Mouse (Mus musculus) MEL (cell line): ENCODE measurements around the gene Gramd1b. TPM values are rescaled to one million over a fixed set of nuclear protein-coding genes. Genes with fewer than 3 reads are reported as not detected.

Source experiments
- DNase-seq: peaks from one replicate; pipeline ENCODE4 v3.0.0; 2011; ENCODE audit warnings: low read depth, low spot score
- H3K27ac ChIP-seq: 2 replicates; pipeline ENCODE4 v1.5.1; 2012; ENCODE audit warnings: low read depth, mild to moderate bottlenecking, control low read depth, low read length, moderate library complexity; ENCODE audit not compliant: control insufficient read depth
- H3K27me3 ChIP-seq, 2 experiments: fragments of 150-350 bp in 1 of 2; sonication (generic) in 1 of 2; 2 replicates each; pipeline ENCODE4 v1.6.1; 2012; ENCODE audit warnings: low read length in 2 of 2, mild to moderate bottlenecking in 2 of 2, improper control_type of control experiment in 1 of 2, moderate library complexity in 1 of 2; ENCODE audit not compliant: insufficient read depth in 2 of 2, control insufficient read depth in 1 of 2
- H3K36me3 ChIP-seq, 2 experiments: 2 replicates each; pipeline ENCODE4 v1.6.1; 2012 to 2014; ENCODE audit warnings: low read length in 2 of 2, improper control_type of control experiment in 1 of 2, inconsistent platforms in 1 of 2, mild to moderate bottlenecking in 1 of 2; ENCODE audit not compliant: insufficient read depth in 2 of 2, control insufficient read depth in 1 of 2
- H3K4me1 ChIP-seq, 2 experiments: fragments of 150-350 bp in 1 of 2; sonication (generic) in 1 of 2; 2 replicates each; pipeline ENCODE4 v1.6.1; 2012; ENCODE audit warnings: low read length in 2 of 2, improper control_type of control experiment in 1 of 2, mild to moderate bottlenecking in 1 of 2; ENCODE audit not compliant: insufficient read depth in 2 of 2, control insufficient read depth in 1 of 2
- H3K4me3 ChIP-seq, 2 experiments: fragments of 150-350 bp in 1 of 2; sonication (generic) in 1 of 2; 2 replicates each; pipeline ENCODE4 v1.5.1; 2012; ENCODE audit warnings: low read depth in 2 of 2, low read length in 2 of 2, mild to moderate bottlenecking in 2 of 2, moderate library complexity in 2 of 2, control low read depth in 1 of 2, improper control_type of control experiment in 1 of 2; ENCODE audit not compliant: control insufficient read depth in 1 of 2, insufficient read depth in 1 of 2
- H3K79me2 ChIP-seq: 2 replicates; pipeline ENCODE4 v1.6.1; 2012; ENCODE audit warnings: mild to moderate bottlenecking, low read length, moderate library complexity; ENCODE audit not compliant: control insufficient read depth, poor library complexity, insufficient read depth
- H3K9ac ChIP-seq: 2 replicates; pipeline ENCODE4 v1.6.1; 2012; ENCODE audit warnings: low read depth, mild to moderate bottlenecking, control low read depth, low read length, moderate library complexity; ENCODE audit not compliant: control insufficient read depth, poor library complexity, severe bottlenecking
- H3K9me3 ChIP-seq: fragments of 150-350 bp; sonication (generic); replicated peaks from 2 replicates; pipeline ENCODE4 v1.6.1; 2012; ENCODE audit warnings: mild to moderate bottlenecking, low read length, improper control_type of control experiment, moderate library complexity; ENCODE audit not compliant: insufficient read depth
- CHD2 ChIP-seq: IDR thresholded peaks from 2 replicates; pipeline ENCODE4 v1.6.1; 2011; ENCODE audit warnings: low read length, improper control_type of control experiment
- CTCF ChIP-seq, 3 experiments: IDR thresholded peaks in 2 of 3; conservative IDR thresholded peaks in 1 of 3; 2 replicates each; pipeline ENCODE4 v1.5.1; 2011 to 2012; ENCODE audit warnings: low read length in 3 of 3, low read depth in 2 of 3, mild to moderate bottlenecking in 2 of 3, improper control_type of control experiment in 1 of 3, inconsistent platforms in 1 of 3, mixed read lengths in 1 of 3, moderate library complexity in 1 of 3; ENCODE audit not compliant: control insufficient read depth in 1 of 3, insufficient read depth in 1 of 3, poor library complexity in 1 of 3, severe bottlenecking in 1 of 3
- EP300 ChIP-seq, 2 experiments: IDR thresholded peaks; 2 replicates each; pipeline ENCODE4 v1.6.1; 2011; ENCODE audit warnings: improper control_type of control experiment in 2 of 2, low read length in 2 of 2, low read depth in 1 of 2, mild to moderate bottlenecking in 1 of 2
- GABPA ChIP-seq: IDR thresholded peaks from 2 replicates; pipeline ENCODE4 v1.6.1; 2012; ENCODE audit warnings: low read depth, mild to moderate bottlenecking, inconsistent platforms, low read length, improper control_type of control experiment, moderate library complexity
- JUND ChIP-seq: IDR thresholded peaks from 2 replicates; pipeline ENCODE4 v1.6.1; 2011; ENCODE audit warnings: low read depth, mild to moderate bottlenecking, improper control_type of control experiment, low read length
- MAFK ChIP-seq: IDR thresholded peaks from 2 replicates; pipeline ENCODE4 v1.6.1; 2011; ENCODE audit warnings: low read depth, mild to moderate bottlenecking, low read length, improper control_type of control experiment, borderline replicate concordance
- MAX ChIP-seq: IDR thresholded peaks from 2 replicates; pipeline ENCODE4 v1.6.1; 2011; ENCODE audit warnings: low read length, improper control_type of control experiment
- MAZ ChIP-seq: IDR thresholded peaks from 2 replicates; pipeline ENCODE4 v1.6.1; 2012; ENCODE audit warnings: low read depth, mild to moderate bottlenecking, inconsistent platforms, low read length, improper control_type of control experiment
- MEF2A ChIP-seq: IDR thresholded peaks from 2 replicates; pipeline ENCODE4 v1.6.1; 2014; ENCODE audit warnings: low read depth, mild to moderate bottlenecking, inconsistent platforms, low read length, improper control_type of control experiment; ENCODE audit not compliant: poor library complexity, insufficient replicate concordance, severe bottlenecking; ENCODE audit errors: extremely low read depth
- MXI1 ChIP-seq: IDR thresholded peaks from 2 replicates; pipeline ENCODE4 v1.6.1; 2011; ENCODE audit warnings: mild to moderate bottlenecking, low read depth, low read length, improper control_type of control experiment
- MYB ChIP-seq: IDR thresholded peaks from 2 replicates; pipeline ENCODE4 v1.6.1; 2011; ENCODE audit warnings: mild to moderate bottlenecking, low read depth, low read length, improper control_type of control experiment
- NELFE ChIP-seq: IDR thresholded peaks from 2 replicates; pipeline ENCODE4 v1.6.1; 2011; ENCODE audit warnings: low read depth, low read length, improper control_type of control experiment
- POLR2A ChIP-seq, 2 experiments: IDR thresholded peaks; 2 replicates each; pipeline ENCODE4 v1.6.1; 2011 to 2012; ENCODE audit warnings: low read length in 2 of 2, mild to moderate bottlenecking in 2 of 2, control low read depth in 1 of 2, improper control_type of control experiment in 1 of 2, low read depth in 1 of 2, moderate library complexity in 1 of 2; ENCODE audit not compliant: control insufficient read depth in 1 of 2, insufficient read depth in 1 of 2, poor library complexity in 1 of 2
- RAD21 ChIP-seq: IDR thresholded peaks from 2 replicates; pipeline ENCODE4 v1.6.1; 2011; ENCODE audit warnings: mild to moderate bottlenecking, low read depth, low read length, improper control_type of control experiment
- SIN3A ChIP-seq: IDR thresholded peaks from 2 replicates; pipeline ENCODE4 v1.6.1; 2012; ENCODE audit warnings: low read length, improper control_type of control experiment, inconsistent platforms
- TAL1 ChIP-seq: IDR thresholded peaks from 2 replicates; pipeline ENCODE4 v1.6.1; 2012; ENCODE audit warnings: mild to moderate bottlenecking, inconsistent platforms, low read length, moderate library complexity, mixed read lengths
- TBP ChIP-seq: IDR thresholded peaks from 2 replicates; pipeline ENCODE4 v1.8.0; 2011; ENCODE audit warnings: low read depth, low read length, improper control_type of control experiment
- USF1 ChIP-seq: IDR thresholded peaks from 2 replicates; pipeline ENCODE4 v1.6.1; 2014; ENCODE audit warnings: low read depth, mild to moderate bottlenecking, inconsistent platforms, low read length, improper control_type of control experiment, moderate library complexity
- USF2 ChIP-seq, 2 experiments: IDR thresholded peaks; 2 replicates each; pipeline ENCODE4 v1.6.1; 2011 to 2012; ENCODE audit warnings: improper control_type of control experiment in 2 of 2, low read length in 2 of 2, borderline replicate concordance in 1 of 2, inconsistent platforms in 1 of 2, low read depth in 1 of 2, mild to moderate bottlenecking in 1 of 2; ENCODE audit not compliant: insufficient read depth in 1 of 2
- ZMIZ1 ChIP-seq: IDR thresholded peaks from 2 replicates; pipeline ENCODE4 v1.6.1; 2012; ENCODE audit warnings: low read depth, mild to moderate bottlenecking, inconsistent platforms, low read length, improper control_type of control experiment, moderate library complexity
- ZNF384 ChIP-seq: IDR thresholded peaks from 2 replicates; pipeline ENCODE4 v1.6.1; 2012; ENCODE audit warnings: low read depth, mild to moderate bottlenecking, inconsistent platforms, low read length, improper control_type of control experiment
- polyA plus RNA-seq, 2 experiments: library from polyadenylated mRNA; stranded (reverse) in 1 of 2; unstranded in 1 of 2; fragments of >175 nt in 1 of 2; fragments of >200 nt in 1 of 2; gene quantifications; 2 replicates each; pipeline versions ENCODE4 v1.2.1 to v1.2.4; 2012; ENCODE audit warnings: low replicate concordance in 2 of 2, low read depth in 1 of 2; ENCODE audit not compliant: insufficient read length in 2 of 2, insufficient read depth in 1 of 2, missing spikeins in 1 of 2
- total RNA-seq: library from RNA; depleted of rRNA; stranded (reverse); fragments of 300-350 nt; gene quantifications from 2 replicates; pipeline ENCODE4 v1.2.3, GENCODE M21; 2012

Gramd1b gene
- total and polyA plus RNA-seq, 3 experiments, result not detected

GRCm38 (mm10) chr9:40477611-40478010, 53.6 kb downstream of the Gramd1b start:
- no peaks in the 10 kb centered on the region for H3K4me1 ChIP-seq
- H3K36me3 ChIP-seq, result no peaks in the 10 kb centered on the region
- no peak overlapping the region for H3K9ac ChIP-seq
- H3K27me3 ChIP-seq, result no peaks in the 10 kb centered on the region
- TF ChIP-seq MAZ (no peak), CHD2 (no peak), MEF2A (no peak), TBP (no peak), TAL1 (no peak), MAFK (no peak), NELFE (no peak), ZMIZ1 (no peak)
- H3K79me2 ChIP-seq, result no peaks in the 10 kb centered on the region
- no peak overlapping the region for H3K4me3 ChIP-seq
- no peaks in the 10 kb centered on the region for H3K9me3 ChIP-seq
- no peak for DNase-seq
- H3K27ac ChIP-seq, result no peak overlapping the region

GRCm38 (mm10) chr9:40476098-40476497, 55.1 kb downstream of the Gramd1b start:
- H3K27ac ChIP-seq, result no peak overlapping the region

More at GRCm38 (mm10) chr9:40476098-40476497, 55.1 kb downstream of the Gramd1b start:
- no peaks in the 10 kb centered on the region for H3K27me3 ChIP-seq
- H3K4me3 ChIP-seq, result no peak overlapping the region
- no peaks in the 10 kb centered on the region for H3K79me2 ChIP-seq
- H3K9me3 ChIP-seq, result no peaks in the 10 kb centered on the region
- H3K9ac ChIP-seq, result no peak overlapping the region
- no peak for DNase-seq
- no peaks in the 10 kb centered on the region for H3K4me1 ChIP-seq
- H3K36me3 ChIP-seq, result no peaks in the 10 kb centered on the region
- TF ChIP-seq MYB, result no peak
- no peak for TF ChIP-seq RAD21
- no peak for TF ChIP-seq JUND
- TF ChIP-seq USF2 (IDR thresholded peaks at IDR 0.05; ENCODE audit: borderline replicate concordance in 1 of 2, insufficient read depth in 1 of 2, low read depth in 1 of 2, low read length in 2 of 2), result no peak
- TF ChIP-seq GABPA, result no peak
- no peak for TF ChIP-seq CTCF (IDR thresholded peaks at IDR 0.05 in 2 of 3, conservative IDR thresholded peaks at IDR 0.05 in 1 of 3; ENCODE audit: control insufficient read depth in 1 of 3, insufficient read depth in 1 of 3, low read depth in 2 of 3, low read length in 3 of 3, poor library complexity in 1 of 3, severe bottlenecking in 1 of 3)
- no peak for TF ChIP-seq EP300 (IDR thresholded peaks at IDR 0.05; ENCODE audit: low read depth in 1 of 2, low read length in 2 of 2)
- TF ChIP-seq CHD2, result no peak
- TF ChIP-seq TAL1, result no peak
- no peak for TF ChIP-seq POLR2A (IDR thresholded peaks at IDR 0.05; ENCODE audit: control insufficient read depth in 1 of 2, insufficient read depth in 1 of 2, low read depth in 1 of 2, low read length in 2 of 2, poor library complexity in 1 of 2)
- no peak for TF ChIP-seq ZMIZ1
- no peak for TF ChIP-seq USF1
- no peak for TF ChIP-seq MXI1
- no peak for TF ChIP-seq MAX
- TF ChIP-seq MAFK, result no peak
- no peak for TF ChIP-seq ZNF384
- no peak for TF ChIP-seq SIN3A
- no peak for TF ChIP-seq MAZ
